Mouse (Mus musculus): Measurements from ENCODE around the gene Tmem221.

DNA sequence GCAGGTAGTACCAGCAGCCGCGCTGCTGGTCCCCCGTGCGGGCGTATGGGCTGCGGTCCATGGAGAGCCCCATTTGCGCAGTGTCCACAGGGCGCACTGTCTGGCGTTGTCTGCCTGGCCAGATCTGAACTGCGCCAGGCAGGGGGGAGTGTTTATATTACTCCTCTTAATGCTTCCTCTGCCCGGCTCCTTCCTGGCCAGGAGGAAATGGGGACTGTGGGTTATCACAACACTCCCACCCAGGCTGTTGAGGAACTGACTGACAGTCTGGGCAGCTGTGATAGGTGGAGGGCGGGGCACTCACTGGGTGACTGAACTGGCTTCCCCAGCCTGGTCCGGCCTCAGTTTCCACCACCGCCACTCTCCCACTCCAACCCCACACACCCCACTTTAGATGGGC is 47.0 kb downstream of the Tmem221 start, which contains the start of gene Plvap:
- TF ChIP-seq POLR2A (IDR thresholded peaks at IDR 0.05; ENCODE audit: insufficient read length, low read depth): no peak
- TF ChIP-seq TCF3 (IDR thresholded peaks at IDR 0.05; ENCODE audit: insufficient read length, low read depth): no peak
- no peak for TF ChIP-seq CEBPB (IDR thresholded peaks at IDR 0.05; ENCODE audit: insufficient read depth, poor library complexity, severe bottlenecking)
- TF ChIP-seq USF1 (IDR thresholded peaks at IDR 0.05; ENCODE audit: low read depth): no peak
- TF ChIP-seq POLR2AphosphoS2 (IDR thresholded peaks at IDR 0.05; ENCODE audit: insufficient read length, low read depth): no peak
- no peak for TF ChIP-seq E2F4 (IDR thresholded peaks at IDR 0.05; ENCODE audit: insufficient read depth)
- no peak for TF ChIP-seq MYOG (IDR thresholded peaks at IDR 0.05; ENCODE audit: control insufficient read depth in 1 of 3, insufficient read depth in 1 of 3, insufficient read length in 2 of 3, low read depth in 2 of 3)
- no peak for TF ChIP-seq MYOD1 (IDR thresholded peaks at IDR 0.05; ENCODE audit: control insufficient read depth in 1 of 3, insufficient read length in 2 of 3, low read depth in 2 of 3)
- TF ChIP-seq TCF12 (IDR thresholded peaks at IDR 0.05; ENCODE audit: insufficient read depth, poor library complexity, severe bottlenecking): no peak
- no peak for TF ChIP-seq SRF (IDR thresholded peaks at IDR 0.05; ENCODE audit: control insufficient read depth, insufficient read length, low read depth)
- no peak for TF ChIP-seq MAX (IDR thresholded peaks at IDR 0.05; ENCODE audit: low read depth)

Measured in myocyte (in vitro differentiated cells).